Mouse (Mus musculus): ENCODE data around the gene Haus4.

The Haus4 gene

DNA sequence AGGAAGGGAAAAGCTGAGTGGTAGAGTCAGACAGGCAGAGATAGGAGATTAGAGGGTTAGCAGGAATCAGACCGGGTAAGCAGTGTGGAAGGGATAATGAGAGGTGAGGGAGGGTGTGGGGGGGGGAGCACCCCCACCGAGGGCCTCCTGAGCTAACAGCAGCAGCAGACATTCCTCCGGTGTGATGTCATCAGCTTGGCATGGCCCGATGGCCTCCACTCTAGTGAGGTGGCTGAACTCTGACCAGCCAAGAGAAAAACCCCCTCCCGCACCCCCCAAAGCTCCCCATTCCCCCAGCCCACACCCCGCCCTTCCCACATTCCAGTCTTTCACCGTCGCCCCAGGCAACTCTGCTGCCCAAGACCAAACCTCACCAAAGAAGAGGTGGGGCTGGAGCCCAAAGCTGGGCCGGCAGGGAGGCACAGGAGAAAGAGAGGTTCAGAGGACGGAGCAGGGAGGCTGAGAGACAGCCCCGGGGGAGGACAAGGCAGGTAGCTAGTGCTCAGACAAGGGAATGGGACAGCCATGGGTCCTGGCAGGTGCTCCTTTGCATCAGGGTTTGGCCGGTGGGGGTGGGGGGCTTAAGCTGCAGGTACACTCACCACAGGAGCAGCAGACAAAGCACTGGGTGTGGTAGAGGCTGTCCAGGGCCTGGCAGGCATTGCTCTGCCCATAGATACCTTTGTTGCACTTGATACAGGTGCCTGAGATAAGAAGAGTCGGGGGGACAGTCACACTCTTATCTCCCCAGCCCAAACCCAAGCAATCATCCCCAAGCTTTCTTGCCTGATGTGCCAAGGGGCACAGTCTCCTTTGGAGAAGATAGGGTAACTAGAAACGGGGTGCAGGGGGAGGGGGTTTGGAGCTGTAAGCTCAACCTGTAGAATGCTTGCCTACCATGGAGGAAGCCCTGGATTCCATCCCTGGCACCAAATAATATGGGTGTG lies 18.6 kb upstream of the Haus4 start:
- peak; percentile 55 for DNase-seq (ENCODE audit: low spot score)

DNA sequence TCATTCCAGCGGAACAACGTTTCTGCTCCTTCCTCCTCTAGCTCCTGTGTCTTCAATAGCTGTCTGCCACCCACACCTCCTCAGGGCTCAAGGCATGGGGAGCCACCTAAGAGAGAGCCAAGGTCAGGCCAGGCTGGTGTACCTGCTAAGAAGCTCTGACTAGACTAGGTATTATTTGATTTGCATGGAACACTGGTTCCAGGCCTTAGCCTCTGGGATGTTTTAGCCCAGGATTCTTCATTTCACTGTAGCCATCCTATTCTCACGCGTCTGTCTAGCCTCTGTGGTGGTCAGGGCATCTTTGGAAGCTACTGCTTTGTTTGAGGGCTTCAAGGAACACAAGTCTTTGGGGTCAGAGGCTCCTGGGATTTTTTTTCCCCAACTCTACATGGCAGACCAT lies 17.7 kb upstream of the Haus4 start:
- DNase-seq (ENCODE audit: low spot score): no peak

DNA sequence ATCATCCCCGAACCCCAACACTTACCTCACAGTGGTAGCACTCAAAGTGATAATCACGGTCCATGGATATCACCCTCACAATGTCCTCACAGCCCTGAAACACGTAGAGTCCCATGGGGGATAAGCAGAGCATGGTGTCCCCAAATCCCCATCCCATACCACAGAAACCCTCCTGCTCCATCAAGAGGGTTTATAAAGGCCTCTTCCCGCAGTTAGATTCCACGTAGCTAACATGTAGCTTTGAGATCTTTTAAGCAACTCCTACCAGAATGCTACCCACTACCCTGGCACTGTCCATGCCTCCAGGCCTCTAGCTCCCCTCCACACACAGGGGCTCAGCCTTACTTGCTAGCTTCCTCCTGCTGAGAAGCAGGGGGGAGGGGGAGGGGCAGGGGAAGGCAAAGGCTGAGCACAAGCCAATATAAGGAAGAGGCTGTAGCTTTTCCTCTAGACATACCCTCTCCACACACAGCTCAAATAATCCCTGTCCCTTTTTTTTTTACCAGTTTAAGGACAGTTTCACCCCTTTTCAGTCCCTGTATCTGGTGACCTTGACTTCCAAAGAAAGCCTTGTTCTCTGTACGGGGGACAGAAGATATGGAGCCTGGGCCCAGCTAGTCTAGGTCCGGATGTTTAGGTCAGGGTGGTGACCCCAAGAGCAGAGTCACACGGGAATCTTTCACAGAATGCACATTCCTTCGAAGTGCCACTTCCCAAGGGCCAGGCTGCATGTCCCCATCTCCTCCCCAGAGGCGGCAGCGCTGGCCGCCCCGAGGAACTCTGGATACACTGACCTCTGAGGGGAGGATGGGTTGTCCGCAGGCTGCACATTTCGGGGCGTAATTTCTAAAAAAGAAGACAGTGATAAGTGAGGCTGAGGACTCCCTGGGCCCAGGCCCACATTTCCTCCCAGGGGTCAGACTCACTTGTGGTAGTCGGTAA lies 15.3 kb upstream of the Haus4 start:
- no peak for DNase-seq (ENCODE audit: low spot score)

DNA sequence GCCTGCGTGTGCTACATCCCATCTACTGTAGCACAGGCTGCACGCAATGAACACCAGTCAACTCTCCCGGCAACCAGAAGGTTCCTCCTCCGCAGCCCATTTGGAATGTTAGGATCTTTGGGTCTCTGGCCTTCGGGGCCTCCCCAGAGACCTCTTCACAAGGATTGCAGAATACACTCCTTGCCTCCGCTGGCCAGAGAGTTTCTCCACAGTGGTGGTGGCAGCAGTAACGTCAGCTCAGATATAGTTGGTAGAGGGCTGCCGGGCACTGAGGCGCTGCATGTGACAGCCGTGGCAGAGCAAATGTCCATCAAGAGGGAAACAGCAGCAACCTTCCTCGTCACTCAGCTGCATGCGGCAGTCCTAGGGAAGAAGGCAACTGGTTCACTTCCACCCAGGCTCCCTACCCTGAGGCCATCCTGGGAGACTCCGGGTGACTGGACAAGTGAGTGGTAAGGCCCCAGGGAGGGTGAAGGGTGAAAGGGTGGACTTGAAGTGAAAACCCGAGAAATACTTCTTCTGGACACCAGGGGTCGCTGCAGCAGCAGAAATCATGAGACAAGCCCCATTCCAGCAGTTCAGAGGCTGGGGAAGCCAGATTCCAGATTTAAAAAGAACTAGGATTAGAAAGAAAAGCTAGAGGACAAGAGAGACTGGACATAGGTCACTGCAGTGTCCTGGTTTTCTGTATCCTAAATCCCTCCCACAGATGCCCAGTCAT lies 14.4 kb upstream of the Haus4 start:
- DNase-seq (ENCODE audit: low spot score): peak; percentile 82

DNA sequence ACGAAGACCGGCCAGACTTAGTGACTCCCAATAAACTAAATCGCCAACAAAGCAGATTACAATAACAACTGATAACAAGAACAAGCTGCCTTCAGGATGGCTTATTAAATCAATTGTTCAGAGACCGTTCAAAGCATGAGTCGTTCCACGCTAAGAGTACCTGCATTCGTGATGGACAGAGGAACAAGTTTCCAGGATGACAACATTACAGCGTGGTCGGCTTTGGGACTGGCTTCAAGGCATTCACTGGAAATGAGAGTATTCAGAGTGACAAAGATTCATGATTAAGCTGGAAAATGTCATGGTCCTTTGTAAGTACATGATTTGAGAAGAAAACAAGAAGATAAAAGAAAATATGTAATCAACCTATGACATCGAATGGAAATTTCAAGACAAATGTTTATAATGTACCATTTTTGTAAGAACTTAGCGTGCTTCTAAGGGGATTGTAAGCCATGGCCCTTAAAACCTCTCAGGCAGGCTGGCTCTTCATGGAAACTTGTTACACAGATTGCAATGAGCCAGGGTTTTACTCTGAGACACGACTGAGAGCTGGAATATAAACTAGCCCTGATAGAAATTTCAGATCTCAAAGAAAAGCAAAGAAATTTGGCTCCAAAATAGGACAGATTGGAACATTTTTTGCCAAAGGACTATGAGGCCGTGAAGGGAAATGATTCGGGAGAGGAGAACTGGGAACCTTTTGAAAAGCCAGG lies 6.3 kb upstream of the Haus4 start:
- no peak for DNase-seq (ENCODE audit: low spot score)

DNA sequence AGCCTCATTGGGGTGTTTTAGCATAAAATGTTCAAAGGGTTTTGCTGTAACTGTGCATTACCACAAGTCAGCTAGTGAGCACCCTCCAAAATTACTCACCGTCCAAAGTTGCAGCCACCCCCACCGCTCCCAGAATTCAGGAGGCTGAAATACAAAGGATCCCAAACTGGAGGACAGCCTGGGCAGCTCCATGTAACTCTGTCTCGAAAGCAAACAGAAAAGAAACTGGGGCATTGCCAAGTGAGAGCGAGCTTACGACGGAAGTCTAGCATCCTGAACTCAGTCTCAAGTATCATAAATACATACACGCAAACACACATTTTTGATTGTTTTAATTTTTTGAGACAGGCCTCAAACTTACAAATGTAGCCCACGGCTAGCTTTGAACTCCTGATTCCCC lies 2.9 kb upstream of the Haus4 start:
- no peak for DNase-seq (ENCODE audit: low spot score)

DNA sequence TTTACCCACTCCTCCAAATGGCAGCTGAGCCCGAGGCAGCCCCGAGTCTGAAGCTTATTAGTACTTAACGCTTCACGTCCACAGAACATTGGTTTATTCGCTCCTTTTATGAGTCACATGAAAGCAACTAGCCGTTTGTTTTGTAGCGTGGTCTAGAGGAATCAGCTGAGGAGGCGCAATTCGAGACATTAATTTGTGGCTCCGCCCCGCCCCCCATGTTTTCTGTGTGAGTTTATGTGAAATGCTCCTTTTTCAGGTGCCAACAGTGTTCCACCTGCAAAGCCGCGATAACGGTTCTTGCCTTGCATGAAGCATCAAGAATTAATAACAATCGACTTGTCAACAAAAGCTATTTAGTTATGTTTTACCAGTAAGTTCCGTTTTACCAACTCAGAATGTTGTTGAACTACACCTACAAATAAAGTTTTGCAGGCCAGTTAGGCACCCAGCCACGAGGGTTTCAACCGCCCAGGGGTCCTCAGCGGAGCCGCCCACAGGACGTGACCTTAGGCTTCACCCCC lies 902 bp downstream of the Haus4 start:
- no peak for DNase-seq (ENCODE audit: low spot score)

DNA sequence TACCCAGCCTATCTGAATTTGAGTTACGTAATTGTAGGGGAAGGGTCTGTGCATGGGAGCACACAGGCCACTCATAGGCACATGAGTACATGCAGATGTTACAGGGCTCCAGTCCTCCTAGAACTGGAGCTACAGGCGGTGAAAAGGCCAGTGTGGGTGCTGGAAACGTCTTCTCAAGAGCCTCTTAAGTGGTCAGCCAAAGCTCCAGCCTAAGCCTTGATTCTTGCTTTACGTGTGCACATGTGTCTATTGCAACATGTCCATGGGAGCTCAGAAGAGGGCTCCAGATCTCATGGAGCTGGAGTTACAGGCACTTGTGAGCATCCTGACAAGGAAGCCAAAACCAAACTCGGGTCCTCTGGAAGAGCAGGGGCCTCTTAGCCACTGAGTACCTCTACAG lies 9.7 kb downstream of the Haus4 start:
- no peak for DNase-seq (ENCODE audit: low spot score)

DNA sequence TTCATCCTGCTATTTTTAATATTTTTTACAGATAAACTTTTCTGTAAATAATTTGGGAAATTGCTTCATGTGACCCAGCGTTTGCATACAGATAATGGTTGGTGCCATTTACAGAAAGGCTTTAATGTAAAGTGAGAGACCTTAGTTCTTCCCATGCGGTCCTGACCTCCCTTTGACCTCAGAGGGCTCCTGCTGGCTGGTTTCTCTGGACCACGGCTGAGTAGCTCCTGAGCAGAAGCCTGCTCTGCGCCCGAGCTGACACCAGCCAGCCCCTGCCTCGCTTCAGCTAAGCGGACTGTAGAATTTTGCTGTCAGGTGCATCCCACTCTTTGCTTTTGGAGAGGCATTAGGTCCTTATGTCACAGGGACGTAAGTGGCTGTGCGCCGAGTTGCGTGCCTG lies 13.6 kb downstream of the Haus4 start:
- DNase-seq (ENCODE audit: low spot score): no peak

DNA sequence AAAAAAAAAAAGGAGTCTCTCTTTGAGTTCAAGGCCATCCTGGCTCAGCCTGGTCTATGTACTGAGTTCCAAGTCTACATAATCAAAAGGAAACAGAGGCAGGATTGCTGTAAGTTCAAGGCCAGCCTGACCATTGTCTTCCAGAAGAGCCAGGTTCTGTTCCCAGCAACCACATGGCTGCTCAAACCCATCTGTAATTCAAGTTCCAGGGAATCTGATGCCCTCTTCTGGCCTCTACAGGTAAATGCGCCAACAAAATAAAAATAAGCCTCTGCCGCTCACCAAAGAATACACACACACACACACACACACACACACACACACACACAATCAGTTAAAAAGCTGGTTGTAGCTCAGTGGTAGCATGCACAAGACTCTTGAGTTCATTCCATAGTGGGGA lies 15.8 kb downstream of the Haus4 start:
- DNase-seq (ENCODE audit: low spot score): no peak

DNA sequence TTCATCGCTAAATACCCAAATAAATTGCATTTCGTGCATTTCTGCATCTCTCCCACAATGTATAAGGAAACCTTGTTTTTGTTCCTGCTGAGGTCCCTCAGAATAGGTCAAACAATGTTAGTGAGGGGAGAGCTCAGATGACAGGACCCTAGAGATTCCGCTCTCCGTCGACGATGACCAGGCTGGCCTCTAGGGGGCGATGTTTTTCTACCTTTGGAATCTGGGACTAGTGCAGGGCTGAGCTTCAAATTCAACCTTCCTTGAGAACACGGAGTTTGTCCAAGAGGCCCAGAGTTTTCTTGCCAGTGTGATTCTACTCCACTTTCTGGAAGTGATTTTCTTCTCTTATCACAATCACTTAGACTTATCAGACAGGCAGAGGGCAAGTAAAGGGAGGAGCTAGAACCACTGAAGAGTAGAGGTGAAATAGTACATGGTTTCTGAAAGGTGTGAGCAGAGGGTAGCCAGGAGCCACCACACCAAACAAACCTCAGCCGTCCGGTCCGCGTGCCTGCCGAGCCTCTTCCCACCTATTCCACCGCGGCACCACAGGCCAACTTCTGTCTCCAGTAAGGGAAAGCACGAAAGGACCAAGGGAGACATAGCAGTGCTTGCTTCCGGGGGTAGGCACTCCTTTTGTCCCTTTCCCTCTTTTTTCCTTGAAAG lies 25.8 kb downstream of the Haus4 start:
- DNase-seq (ENCODE audit: low spot score): peak; percentile 91

DNA sequence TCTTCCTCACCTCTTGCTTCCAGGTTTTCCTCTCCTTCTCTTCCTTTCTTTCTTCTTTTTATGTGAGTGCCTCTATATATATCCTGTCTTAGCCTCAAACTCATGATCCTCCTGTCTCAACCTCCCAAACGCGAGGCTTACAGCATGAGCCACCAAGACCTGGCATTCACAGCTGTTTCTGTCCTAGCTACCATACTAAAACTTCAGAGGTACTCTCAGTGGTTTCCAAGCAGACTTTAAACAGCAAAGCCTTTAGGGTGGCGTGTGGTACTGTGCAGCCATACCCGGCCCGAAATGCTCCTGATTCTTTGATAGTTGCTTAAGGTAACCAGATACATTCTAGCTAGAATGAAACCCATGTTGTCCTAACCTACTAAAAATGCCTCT lies 26.4 kb downstream of the Haus4 start:
- DNase-seq (ENCODE audit: low spot score): no peak

DNA sequence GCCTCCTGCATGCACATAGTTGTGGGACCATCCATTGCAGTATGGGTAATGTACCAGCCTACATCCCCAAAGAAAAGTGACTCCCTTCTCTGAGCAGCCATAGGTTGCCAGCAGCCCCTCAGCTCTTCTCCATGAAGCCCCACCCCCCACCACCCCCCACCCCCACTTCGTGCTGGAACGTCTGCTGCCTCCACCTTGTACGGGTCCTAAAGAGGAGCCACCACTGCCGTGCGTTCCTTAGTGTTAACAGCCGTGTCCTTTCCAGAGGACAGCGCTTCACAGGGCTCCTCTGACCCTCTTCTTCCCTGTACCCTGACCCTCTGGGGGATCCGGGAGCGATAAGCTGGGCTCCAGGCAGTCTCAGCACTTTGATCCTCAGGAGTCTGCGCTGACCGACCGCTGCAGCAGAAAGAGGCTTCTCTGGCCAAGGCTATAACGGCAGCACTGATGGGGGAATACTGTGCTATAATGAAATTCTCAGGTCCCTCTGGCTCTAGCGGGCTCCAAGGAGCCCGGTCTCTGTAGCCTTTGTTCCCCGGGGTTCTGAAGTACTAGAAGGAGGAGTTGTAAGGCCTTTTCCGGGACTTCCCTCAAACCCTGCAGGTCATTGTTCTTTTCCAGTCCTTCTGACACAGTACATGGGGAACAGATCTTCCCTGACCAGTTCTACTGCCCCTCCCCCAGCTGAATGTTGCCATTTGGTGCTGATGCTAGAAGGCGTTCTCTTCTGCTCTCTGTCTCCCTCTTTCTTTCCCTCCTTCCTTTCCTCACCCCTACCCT lies 27.0 kb downstream of the Haus4 start:
- peak; percentile 65 for DNase-seq (ENCODE audit: low spot score)

DNA sequence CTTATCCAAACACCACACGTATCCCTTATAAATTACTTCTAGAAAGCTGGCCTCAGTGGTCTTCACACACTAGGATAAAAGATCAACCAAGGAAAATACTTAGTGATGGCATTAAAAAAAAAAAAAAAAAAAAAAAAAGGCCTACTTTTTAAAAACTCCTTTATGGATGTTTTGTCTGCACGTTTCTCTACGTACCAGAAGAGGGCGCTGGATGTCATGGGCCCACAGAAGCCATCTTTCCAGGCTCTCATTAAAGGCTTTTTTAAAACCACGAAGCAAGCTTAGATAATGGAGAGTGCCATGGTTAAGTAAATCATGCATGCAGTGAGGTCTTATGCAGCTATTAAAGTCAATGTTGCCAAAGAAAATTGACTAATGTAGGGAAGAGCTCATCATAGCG lies 30.8 kb downstream of the Haus4 start:
- DNase-seq (ENCODE audit: low spot score): no peak

DNA sequence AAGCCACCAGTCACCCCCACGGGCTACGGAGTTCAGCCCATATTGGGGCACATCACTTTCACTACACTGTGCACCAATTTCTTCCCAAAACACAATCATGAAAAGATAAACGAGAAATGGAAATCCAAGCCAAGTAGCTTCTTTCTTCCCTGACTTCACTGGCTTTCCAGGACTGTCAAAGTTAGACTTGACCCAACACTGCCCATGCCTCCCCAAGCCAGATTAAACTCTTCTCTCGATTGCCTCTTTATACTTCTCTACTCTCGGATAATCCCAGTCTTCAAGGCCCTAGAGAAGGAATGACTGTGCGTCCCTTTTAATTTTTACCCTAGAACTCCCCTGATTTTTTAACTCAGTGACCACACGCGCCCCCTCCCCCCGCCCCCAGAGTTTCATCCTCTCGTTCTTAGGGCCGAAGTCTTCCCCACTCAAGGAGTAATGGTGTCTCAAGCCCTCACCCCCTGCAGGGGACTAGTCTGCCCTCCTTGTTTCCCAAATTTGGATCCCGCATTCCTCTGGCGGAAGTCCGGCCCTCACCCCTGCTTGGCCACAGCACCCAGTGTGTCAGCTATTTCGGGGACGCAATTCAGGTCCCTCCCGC lies 37.6 kb downstream of the Haus4 start:
- no peak for DNase-seq (ENCODE audit: low spot score)

DNA sequence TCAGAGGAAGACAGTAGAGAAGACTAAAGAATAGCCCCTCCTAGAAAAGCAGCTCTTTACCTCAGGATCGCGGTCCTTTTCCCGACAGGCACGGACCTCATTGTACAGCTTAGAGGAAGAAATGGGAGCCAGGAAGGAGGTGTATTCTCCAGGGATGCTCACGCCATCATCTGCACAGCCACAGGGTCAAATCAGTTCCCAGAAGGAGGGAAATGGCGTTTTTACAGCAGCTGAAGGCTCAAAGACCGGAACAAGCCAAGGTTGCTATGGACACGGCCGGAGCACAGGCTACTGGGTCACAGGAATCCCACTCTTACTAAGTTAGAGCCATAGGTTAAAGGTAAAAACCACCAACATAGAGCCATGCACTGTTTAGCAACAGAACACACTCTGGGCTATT lies 44.6 kb downstream of the Haus4 start:
- no peak for DNase-seq (ENCODE audit: low spot score)

DNA sequence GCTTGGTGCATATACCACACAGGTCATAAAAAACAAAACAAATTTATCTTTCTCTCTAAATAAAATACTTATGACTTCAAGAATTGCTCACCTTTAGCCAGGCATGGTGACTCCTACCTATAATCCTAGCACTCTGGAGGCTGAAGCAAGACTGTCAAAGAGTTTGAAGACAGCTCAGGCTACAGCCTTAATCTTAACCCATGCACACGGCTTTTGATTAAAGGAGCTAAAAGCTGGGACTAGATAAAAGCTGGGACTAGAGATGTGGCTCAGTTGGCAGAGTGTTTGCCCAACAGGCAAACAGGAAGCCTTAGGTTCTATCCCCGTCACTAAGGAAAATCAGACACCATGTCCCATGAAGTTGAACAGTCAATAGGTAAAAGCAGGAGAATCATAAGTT lies 51.3 kb downstream of the Haus4 start:
- DNase-seq (ENCODE audit: low spot score): no peak

DNA sequence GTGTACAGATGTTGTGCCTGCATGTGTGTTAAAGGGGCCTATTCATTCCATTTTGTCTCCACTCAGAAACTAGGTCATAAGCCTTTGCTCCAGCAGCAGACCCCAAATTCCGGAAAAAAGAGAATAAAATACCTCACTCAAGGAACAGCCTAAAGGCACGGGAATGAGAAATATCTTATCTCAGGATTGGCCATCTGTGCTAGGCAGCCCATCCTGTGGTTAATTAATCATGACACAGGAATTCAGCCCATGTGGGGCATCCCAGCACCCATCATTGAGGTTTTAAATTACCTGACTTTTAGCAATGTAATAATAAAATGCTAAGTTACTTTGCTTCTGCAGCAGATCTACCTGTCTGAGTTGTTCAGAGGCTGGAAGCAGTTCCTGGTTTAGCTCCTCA lies 53.1 kb downstream of the Haus4 start:
- DNase-seq (ENCODE audit: low spot score): no peak

DNA sequence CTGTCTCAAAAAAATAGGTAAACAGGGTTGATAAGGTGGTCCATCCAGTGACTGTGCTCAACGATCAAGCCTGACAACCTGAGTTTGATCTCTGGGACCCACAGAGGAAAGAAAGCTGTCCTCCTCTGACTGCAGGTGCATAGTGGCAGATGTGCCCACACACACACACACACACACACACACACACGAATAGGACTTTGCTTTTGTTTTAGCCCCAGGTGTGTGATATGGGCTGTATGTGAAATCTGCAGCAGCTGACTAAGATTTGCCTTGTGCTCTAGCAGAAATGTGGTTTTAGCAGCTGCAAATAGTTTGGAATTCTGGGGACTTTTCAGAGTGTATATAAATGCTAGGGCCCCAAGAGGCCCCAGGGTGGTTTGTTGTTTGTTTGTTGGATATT lies 55.1 kb downstream of the Haus4 start:
- DNase-seq (ENCODE audit: low spot score): no peak

DNA sequence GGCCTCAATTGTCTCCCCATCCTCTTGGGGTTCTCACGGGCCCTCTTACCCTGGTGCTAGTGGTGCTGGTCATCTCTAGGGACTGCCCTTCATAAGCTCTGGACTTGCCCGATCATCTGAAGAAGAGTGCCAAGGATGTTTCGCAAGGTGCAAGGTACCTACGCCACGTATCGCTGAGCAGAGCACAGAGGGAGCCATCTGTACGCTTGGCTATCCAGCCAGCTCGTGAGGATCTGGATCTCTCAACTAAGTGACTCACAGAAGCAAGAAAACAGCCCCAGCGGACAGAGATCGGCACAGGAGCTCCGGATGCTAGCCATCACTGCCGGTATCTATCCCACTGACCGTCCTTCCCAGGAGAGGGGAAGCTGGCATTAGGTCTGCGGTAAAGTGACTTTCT lies 57.7 kb downstream of the Haus4 start:
- no peak for DNase-seq (ENCODE audit: low spot score)

Measured in testis, postnatal 10 days (tissue).